Mouse (Mus musculus): ENCODE results near the gene Gm49395.
A peak's percentile ranks its signal among the peaks of the same experiment; 100 is the strongest.

Gene Gm49395

GRCm38 (mm10) chr13:115050660-115051559 is 50.8 kb downstream of the Gm49395 start:
- no peak for DNase-seq

- no peak for DNase-seq
These were observed 59.1 kb downstream of the Gm49395 start for GRCm38 (mm10) chr13:115042652-115043051.

- DNase-seq = no peak
These were observed 64.4 kb downstream of the Gm49395 start for GRCm38 (mm10) chr13:115037304-115037703.

GRCm38 (mm10) chr13:115035387-115035786 is 66.3 kb downstream of the Gm49395 start:
- DNase-seq = no peak

GRCm38 (mm10) chr13:115033135-115033534 is 68.6 kb downstream of the Gm49395 start:
- DNase-seq = no peak

- no peak for DNase-seq
These were observed 70.3 kb downstream of the Gm49395 start for GRCm38 (mm10) chr13:115031177-115032000.

GRCm38 (mm10) chr13:115025394-115025793 is 76.3 kb downstream of the Gm49395 start:
- no peak for DNase-seq

- DNase-seq = no peak
These were observed 79.5 kb downstream of the Gm49395 start for GRCm38 (mm10) chr13:115022117-115022787.

GRCm38 (mm10) chr13:115021411-115021810 is 80.3 kb downstream of the Gm49395 start:
- DNase-seq = no peak

GRCm38 (mm10) chr13:115020727-115021126 is 81.0 kb downstream of the Gm49395 start:
- DNase-seq = no peak

- DNase-seq = no peak
These were observed 84.2 kb downstream of the Gm49395 start for GRCm38 (mm10) chr13:115017545-115017944.

- no peak for DNase-seq
These were observed 90.2 kb downstream of the Gm49395 start for GRCm38 (mm10) chr13:115011547-115011946.

- no peak for DNase-seq
These were observed 95.4 kb downstream of the Gm49395 start for GRCm38 (mm10) chr13:115006213-115006835.

- no peak for DNase-seq
These were observed 96.4 kb downstream of the Gm49395 start for GRCm38 (mm10) chr13:115005342-115005741.

- no peak for DNase-seq
These were observed 98.2 kb downstream of the Gm49395 start for GRCm38 (mm10) chr13:115003444-115004053.

- DNase-seq = no peak
These were observed 98.9 kb downstream of the Gm49395 start for GRCm38 (mm10) chr13:115002837-115003236.

GRCm38 (mm10) chr13:115002155-115002554 is 99.6 kb downstream of the Gm49395 start:
- no peak for DNase-seq

GRCm38 (mm10) chr13:114999582-114999981 is 102.1 kb downstream of the Gm49395 start:
- no peak for DNase-seq

- DNase-seq = no peak
These were observed 103.6 kb downstream of the Gm49395 start for GRCm38 (mm10) chr13:114998100-114998499.

- peak; percentile 11 for DNase-seq
These were observed 109.3 kb downstream of the Gm49395 start for GRCm38 (mm10) chr13:114992260-114993014.

- DNase-seq = no peak
These were observed 114.1 kb downstream of the Gm49395 start for GRCm38 (mm10) chr13:114987668-114988067.

Measured in right cerebral cortex, postnatal 25 days (tissue).